Mouse (Mus musculus): ENCODE data around the gene Aig1. TPM values are rescaled to one million over a fixed set of nuclear protein-coding genes. Genes with fewer than 3 reads are reported as not detected.

Aig1 gene
- total RNA-seq, 2 experiments from 2014 or later: 55.5 to 60.1 TPM

GRCm38 (mm10) chr10:13855969-13856368 lies 12.8 kb downstream of the Aig1 start:
- intact Hi-C loops (cut with DNase I): no loop called here

DNA sequence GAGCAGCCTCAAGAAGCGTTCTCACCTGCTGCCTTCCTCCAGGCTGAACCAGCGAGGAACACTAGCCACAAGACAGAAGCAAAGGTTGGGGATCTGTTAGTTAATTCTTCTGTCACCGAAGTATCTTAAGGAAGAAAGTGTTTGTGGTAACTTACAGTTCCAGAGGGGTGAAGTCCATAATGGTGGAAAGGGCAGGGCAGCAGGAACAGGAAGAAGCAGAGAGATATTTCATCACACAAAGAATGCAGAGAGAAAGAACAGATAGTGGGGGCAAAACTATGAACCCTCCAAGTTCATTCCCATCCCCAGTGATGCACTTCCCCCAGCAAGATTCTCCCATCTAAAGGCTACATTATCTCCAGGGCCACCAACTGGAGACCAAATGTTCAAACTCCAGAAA lies 13.7 kb downstream of the Aig1 start:
- intact Hi-C loops (cut with DNase I): no loop called here
- DNase-seq: no peak

More at GRCm38 (mm10) chr10:13855969-13856368, 12.8 kb downstream of the Aig1 start:
- DNase-seq: no peak

DNA sequence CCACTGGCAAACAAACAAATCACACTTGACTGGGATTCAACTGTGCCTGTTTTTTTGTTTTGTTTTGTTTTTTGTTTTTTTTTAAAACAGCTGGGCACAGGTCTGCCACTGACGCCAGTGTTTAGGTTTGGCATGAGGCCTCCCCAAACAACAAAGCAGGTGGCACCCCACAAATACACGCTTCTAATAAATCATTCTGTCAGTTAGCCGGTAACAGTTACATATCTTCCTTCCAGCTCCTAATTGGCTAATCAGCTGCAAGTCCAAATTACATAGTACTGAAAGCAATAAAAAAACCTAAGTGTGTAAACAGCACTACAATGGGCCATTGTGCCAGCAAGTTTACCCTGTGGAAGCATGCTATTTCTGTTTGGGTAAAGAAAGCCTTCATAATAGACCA lies 18.7 kb downstream of the Aig1 start:
- DNase-seq: no peak
- intact Hi-C loops (cut with DNase I): no loop called here

GRCm38 (mm10) chr10:13849205-13849604 lies 19.6 kb downstream of the Aig1 start:
- no peak for DNase-seq
- intact Hi-C loops (cut with DNase I): no loop called here

DNA sequence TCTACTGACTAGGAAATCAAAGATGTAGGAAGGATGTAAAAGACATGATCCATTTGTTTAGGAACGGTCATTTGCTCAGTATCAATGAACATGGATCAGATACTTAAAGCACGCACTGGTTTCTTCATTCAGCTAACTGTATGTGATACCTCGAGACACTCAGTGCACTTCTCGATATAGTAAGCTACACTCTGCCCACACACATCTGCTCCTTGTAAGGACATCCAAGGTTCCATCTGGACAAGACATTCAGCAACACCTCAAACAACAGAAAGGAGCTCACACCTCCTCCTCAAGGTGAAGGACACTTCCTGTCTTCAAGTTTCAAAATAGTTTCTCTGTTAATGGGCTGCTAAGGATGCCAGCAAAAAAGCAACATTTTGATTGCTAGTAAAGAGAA lies 23.9 kb downstream of the Aig1 start:
- no peak for DNase-seq
- intact Hi-C loops (cut with DNase I): no loop called here

DNA sequence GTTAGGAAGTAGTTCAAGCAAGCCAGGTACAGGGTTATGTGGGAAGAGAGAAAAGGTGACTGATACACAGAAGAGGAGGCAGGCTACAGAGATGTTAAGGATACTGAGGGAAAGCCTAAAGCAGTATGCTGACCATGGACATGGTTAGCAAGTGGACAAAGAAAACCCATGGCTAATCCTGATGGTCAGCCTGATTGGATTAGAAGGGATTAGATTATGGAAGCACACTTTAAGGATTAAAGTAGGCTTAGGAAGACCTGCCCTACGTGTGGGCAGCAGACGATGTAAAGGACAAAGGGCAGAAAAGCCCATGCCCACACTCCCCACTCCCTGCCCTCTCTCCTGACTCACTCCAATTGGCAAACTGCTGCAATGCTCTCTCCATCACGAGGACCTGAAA lies 25.0 kb downstream of the Aig1 start:
- no peak for DNase-seq
- intact Hi-C loops (cut with DNase I): no loop called here

GRCm38 (mm10) chr10:13842855-13843254 lies 25.9 kb downstream of the Aig1 start:
- intact Hi-C loops (cut with DNase I): no loop called here

GRCm38 (mm10) chr10:13838511-13839126 lies 30.2 kb downstream of the Aig1 start:
- DNase-seq: no peak
- intact Hi-C loops (cut with DNase I): no loop called here

More at GRCm38 (mm10) chr10:13842855-13843254, 25.9 kb downstream of the Aig1 start:
- peak; percentile 30 to 68 for DNase-seq

- DNase-seq: no peak
- intact Hi-C loops (cut with DNase I): no loop called here
These were observed 30.9 kb downstream of the Aig1 start for GRCm38 (mm10) chr10:13837709-13838456.

- DNase-seq: no peak
- intact Hi-C loops (cut with DNase I): no loop called here
These were observed 31.8 kb downstream of the Aig1 start for GRCm38 (mm10) chr10:13836956-13837355.

DNA sequence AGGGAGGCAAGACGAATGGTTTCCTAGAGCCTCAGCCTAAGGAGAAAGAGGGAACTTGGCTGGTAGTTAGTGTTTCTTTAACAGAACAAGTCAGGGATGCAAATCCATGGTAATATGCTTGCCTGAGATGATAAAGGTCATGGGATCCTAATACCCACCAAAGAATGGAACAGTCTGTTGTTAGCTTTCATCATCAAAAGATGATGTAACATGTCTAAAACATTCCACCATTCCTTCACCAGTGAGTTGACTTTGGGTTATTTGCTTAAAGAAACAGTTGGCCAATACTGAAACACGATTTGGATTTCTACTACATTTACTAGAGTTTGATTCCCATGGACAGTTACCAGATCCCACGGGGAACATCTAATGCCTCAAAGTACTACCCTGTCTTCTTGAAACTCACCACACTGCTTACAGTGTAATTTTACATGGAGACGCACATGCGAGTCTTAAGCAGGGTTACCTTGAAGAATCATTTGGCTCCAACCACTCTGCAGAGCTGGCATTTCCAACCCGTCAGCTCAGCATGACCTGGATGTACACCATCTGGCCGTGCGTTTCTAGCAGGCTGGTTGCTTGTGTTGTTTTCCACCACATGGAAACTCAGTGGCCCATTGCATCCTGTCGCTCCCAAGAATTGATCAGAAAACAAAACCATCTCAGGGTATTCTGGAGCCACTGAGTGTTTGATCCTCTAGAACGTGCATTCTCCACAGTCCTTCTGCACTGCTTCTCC lies 32.9 kb downstream of the Aig1 start:
- intact Hi-C loops (cut with DNase I): no loop called here

GRCm38 (mm10) chr10:13834056-13834455 lies 34.7 kb downstream of the Aig1 start:
- DNase-seq: no peak

More for the DNA sequence above, 32.9 kb downstream of the Aig1 start:
- DNase-seq: no peak

GRCm38 (mm10) chr10:13833066-13833566 lies 35.7 kb downstream of the Aig1 start:
- no peak for DNase-seq
- intact Hi-C loops (cut with DNase I): no loop called here

More at GRCm38 (mm10) chr10:13834056-13834455, 34.7 kb downstream of the Aig1 start:
- intact Hi-C loops (cut with DNase I): no loop called here

DNA sequence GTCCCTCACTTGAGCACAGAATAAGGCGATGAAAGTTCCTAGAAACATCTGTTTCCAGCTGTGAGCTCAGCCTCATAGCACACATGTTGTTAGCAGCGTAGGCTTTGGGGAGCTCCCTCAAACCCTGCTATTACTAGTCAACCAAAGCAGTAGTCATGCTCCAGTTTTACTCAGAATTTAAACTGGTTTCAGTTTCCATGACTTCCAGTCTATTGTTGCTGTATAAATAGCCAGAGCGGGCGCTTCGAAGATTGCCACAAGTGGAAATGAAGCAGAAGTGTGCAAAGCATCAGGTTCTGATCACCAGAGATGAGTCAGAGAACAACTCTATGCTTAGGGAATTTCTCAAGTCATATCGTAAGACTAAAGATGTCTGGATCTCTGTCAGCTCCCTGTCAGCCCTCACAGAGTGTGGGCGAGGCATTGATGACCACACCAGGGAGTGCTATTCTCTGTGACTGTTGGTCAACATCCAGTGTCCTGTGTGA lies 36.2 kb downstream of the Aig1 start:
- DNase-seq: peak; percentile 19 to 44
- intact Hi-C loops (cut with DNase I): no loop called here

DNA sequence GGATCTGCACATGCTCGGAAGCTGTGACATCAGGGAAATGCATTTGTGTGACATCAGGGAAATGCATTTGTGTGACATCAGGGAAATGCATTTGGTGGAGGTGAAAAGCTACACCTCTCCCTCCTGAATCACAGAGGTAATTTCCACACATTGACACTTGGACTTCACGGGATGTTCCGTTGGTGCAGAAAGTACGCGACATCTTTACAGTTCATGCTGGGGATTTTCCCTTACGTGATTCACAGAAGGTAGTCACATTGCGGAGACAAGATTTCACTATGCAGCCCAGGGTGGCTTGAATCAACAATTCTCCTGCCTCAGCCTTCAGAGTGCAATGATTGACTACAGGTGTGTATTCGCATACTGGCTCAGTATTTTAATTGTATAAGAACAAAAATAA lies 41.6 kb downstream of the Aig1 start:
- no peak for DNase-seq
- intact Hi-C loops (cut with DNase I): no loop called here

- DNase-seq: no peak
- intact Hi-C loops (cut with DNase I): no loop called here
These were observed 55.2 kb downstream of the Aig1 start for GRCm38 (mm10) chr10:13813591-13813990.

GRCm38 (mm10) chr10:13808291-13808690 lies 60.5 kb downstream of the Aig1 start:
- DNase-seq: peak in 1 of 2 experiments; percentile 23
- intact Hi-C loops (cut with DNase I): no loop called here

DNA sequence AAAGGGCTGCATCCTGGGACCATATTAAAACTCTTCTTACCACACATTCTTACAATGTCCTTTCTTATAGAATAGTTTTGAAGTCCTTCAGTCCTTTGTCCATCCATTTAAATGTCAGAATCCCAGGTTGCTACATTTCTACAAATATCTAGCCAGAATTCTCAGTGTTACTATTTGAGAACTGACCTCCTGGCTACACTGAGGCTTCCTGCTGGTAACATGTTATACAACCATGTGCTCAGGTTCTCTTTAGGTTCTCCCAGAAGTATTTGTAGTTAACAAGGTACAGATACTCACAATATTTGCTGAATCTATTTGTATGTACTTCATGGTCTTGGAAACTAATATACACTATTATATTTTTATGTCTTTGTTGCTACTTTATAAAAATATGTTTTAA lies 62.0 kb downstream of the Aig1 start:
- intact Hi-C loops (cut with DNase I): no loop called here
- no peak for DNase-seq

DNA sequence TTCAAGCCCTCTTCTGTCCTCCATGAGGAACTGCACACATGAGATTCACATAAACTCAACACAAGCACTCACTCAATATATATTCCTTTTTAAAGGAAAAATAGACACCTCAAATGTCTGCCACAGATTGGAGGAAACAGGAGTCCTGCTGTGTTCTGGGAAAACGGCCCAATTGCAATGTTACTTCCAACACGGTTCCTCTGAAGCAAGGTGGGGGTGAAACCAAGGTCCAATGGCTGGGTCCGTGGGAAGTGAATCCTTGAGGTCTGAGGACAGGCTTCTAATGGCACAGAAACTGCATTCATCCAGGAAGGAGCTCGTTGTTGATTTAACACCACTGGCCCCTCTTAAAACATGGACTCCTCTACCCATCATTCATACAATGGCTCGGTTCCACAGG lies 67.5 kb downstream of the Aig1 start:
- intact Hi-C loops (cut with DNase I): no loop called here
- no peak for DNase-seq

- intact Hi-C loops (cut with DNase I): no loop called here
These were observed 75.3 kb downstream of the Aig1 start for GRCm38 (mm10) chr10:13793458-13793857.

DNA sequence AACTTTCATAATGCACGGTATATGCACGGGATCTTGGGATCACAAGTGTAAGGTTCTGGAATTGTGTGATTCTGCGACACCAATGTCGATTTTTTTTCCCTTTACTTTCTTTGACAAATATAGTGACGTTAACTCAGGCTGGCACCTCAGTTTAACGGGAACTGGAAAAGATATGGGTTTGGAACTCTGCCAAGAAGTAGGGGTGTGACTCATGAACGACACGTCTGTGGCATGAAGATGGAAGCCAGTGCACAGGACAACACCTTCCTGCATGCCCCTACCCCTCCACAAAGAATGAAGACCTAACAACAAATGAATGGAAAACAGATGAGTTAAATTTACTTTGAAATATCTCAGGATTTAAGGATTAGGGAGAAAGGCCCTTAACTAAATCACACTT lies 76.0 kb downstream of the Aig1 start:
- intact Hi-C loops (cut with DNase I): no loop called here

More at GRCm38 (mm10) chr10:13793458-13793857, 75.3 kb downstream of the Aig1 start:
- DNase-seq: no peak

More for the DNA sequence above, 76.0 kb downstream of the Aig1 start:
- no peak for DNase-seq
